Mouse (Mus musculus) left cerebral cortex, adult 2 months (tissue): Measurements from ENCODE around the gene Mif4gd. TPM values are rescaled to one million over a fixed set of nuclear protein-coding genes. Genes with fewer than 3 reads are reported as not detected.
A peak's percentile ranks its signal among the peaks of the same experiment; 100 is the strongest.

ENCODE experiments used
- DNase-seq, 2 experiments: peaks; one replicate each; pipeline ENCODE4 v3.0.0; 2021 to 2022; ENCODE audit warnings: low spot score in 2 of 2, mixed read lengths in 1 of 2; ENCODE audit errors: extremely low spot score in 1 of 2
- H3K27ac ChIP-seq: fragments of 200-600 bp; 2 replicates; pipeline ENCODE4 v1.8.1; 2022
- H3K4me3 ChIP-seq: fragments of 200-600 bp; 2 replicates; pipeline ENCODE4 v1.8.1; 2022
- CTCF ChIP-seq: fragments of 200-600 bp; IDR thresholded peaks from 2 replicates; pipeline ENCODE4 v1.8.1; 2022; ENCODE audit warnings: antibody characterized with exemption, mild to moderate bottlenecking, moderate library complexity
- intact Hi-C: fragments of 180-260 bp; cut with DNase I; formaldehyde crosslinking; loops from one replicate; pipeline ENCODE4 v1.15.1; 2025
- total RNA-seq, 2 experiments: library from RNA; stranded (reverse); gene quantifications; 2 replicates each; pipeline ENCODE4 v1.2.3; 2021

The Mif4gd gene
- total RNA-seq, 2 experiments from 2014 or later: 15.6 to 16.0 TPM

- H3K27ac ChIP-seq: no peak overlapping the region
- H3K4me3 ChIP-seq: no peak overlapping the region
- TF ChIP-seq CTCF: no peak
- DNase-seq: no peak
- intact Hi-C loops: no loop called here
These were observed 24.8 kb downstream of the Mif4gd start for GRCm38 (mm10) chr11:115587984-115588383.

- no peak overlapping the region for H3K27ac ChIP-seq
- no peak for TF ChIP-seq CTCF
- H3K4me3 ChIP-seq: no peak overlapping the region
- DNase-seq: no peak
- intact Hi-C loops: no loop called here
These were observed 26.4 kb downstream of the Mif4gd start for GRCm38 (mm10) chr11:115586403-115586802.

GRCm38 (mm10) chr11:115585573-115586100 is 27.1 kb downstream of the Mif4gd start:
- no peak for DNase-seq
- no peak for TF ChIP-seq CTCF
- intact Hi-C loops: no loop called here
- no peak overlapping the region for H3K27ac ChIP-seq
- H3K4me3 ChIP-seq: no peak overlapping the region

GRCm38 (mm10) chr11:115584376-115585073 is 28.2 kb downstream of the Mif4gd start:
- H3K4me3 ChIP-seq: no peak overlapping the region
- DNase-seq: no peak
- no peak overlapping the region for H3K27ac ChIP-seq
- intact Hi-C loops: no loop called here
- no peak for TF ChIP-seq CTCF

DNA sequence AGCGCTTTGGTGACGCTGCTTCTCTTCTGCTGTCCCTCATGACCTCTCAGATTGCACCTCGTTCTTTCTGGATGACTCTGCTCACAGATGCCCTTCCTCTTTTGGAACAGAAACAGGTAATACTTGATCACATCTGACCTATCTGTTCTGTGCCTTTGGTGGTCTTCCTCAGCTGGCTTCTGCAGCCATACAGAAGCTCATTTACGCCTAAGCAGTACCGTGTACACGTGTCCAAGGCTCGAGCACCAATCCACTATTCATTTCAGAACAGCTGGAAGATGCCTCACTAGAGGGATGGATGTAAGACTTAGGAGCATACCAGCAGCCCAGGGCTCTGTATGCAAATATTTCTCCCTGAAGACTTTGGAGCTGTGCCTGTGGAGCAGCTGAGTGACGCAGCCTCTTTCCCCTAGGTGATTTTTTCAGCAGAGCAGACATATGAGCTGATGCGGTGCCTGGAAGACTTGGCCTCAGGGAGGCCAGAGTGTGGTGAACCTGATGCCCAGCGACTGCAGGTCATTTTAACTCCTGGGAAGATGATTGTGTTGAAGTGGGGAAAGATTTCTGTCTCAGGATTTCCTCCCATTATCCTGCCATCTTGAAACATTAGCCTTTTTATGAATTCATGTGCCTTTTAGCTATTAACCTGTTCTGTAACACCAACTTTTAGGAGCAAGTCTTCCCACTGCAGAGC is 29.7 kb downstream of the Mif4gd start:
- no peak overlapping the region for H3K4me3 ChIP-seq
- no peak overlapping the region for H3K27ac ChIP-seq
- no peak for TF ChIP-seq CTCF
- intact Hi-C loops: no loop called here
- no peak for DNase-seq

DNA sequence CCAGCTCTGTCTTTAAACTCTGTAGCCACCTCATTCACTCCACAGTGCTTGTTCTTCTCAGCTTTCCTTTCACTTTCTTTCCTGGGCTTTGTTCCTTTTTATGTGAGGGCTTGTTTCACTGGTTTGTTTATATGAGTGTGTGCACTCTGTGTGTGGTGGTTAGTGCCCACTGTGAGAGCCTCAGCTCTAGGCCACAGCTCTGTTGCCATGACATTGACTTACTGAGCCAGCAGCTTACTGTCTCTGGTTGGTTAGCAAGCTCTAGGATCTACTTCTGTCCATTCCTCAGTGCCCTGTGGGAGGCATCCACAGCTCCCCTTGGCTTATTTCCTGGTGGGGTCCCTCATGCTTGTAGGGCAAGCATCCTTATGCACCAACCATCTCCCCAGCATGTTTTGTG is 33.7 kb downstream of the Mif4gd start:
- intact Hi-C loops: no loop called here
- no peak for TF ChIP-seq CTCF
- DNase-seq: no peak

GRCm38 (mm10) chr11:115564961-115565360 is 47.8 kb downstream of the Mif4gd start:
- Histone ChIP-seq H3K27ac (no peak overlapping the region), H3K4me3 (peak overlapping the region; percentile 74)
- no peak for TF ChIP-seq CTCF
- intact Hi-C loops: loop anchor here (2.0 kb wide), 1 partner anchor 52 kb away; no protein-coding TSS in a partner anchor
- DNase-seq: no peak

More for the DNA sequence above, 33.7 kb downstream of the Mif4gd start:
- no peak overlapping the region for H3K4me3 ChIP-seq
- H3K27ac ChIP-seq: no peak overlapping the region

GRCm38 (mm10) chr11:115564064-115564809 is 48.5 kb downstream of the Mif4gd start, which contains the start of gene Nup85:
Gene Nup85, plus strand, starts transcription at chr11:115564434.
- intact Hi-C loops: loop anchor here (2.0 kb wide), 1 partner anchor 51 kb away; no protein-coding TSS in a partner anchor
- peak; percentile 97 for DNase-seq
- no peak; the same call in 1 of the 2 replicates for TF ChIP-seq CTCF
- peak within 1 kb of the TSS; percentile 99 for H3K27ac ChIP-seq
- peak within 1 kb of the TSS; percentile 74 for H3K4me3 ChIP-seq

DNA sequence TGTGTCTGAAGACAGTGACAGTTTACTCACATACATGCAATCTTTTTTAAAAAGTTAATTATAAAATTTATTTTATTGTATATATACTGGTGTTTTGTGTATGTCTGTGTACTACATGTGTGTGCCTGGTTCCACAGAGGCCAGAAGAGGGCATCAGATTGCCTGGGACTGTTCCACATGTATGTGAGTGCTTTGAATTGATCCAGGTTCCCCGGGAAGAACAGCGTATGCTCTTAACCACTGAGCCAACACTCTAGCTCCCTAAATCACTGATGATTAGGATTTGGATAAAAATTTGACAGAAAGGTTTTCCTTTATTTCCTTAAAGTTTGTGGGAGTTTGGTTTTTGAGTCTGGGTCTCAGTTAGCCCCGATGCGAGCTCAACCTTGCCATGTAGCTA is 49.4 kb downstream of the Mif4gd start:
- TF ChIP-seq CTCF: peak; percentile 2; the same call in 1 of the 2 replicates
- Histone ChIP-seq H3K27ac (peak overlapping the region; percentile 99), H3K4me3 (peak overlapping the region; percentile 74)
- intact Hi-C loops: no loop called here
- no peak for DNase-seq

Other genes with a start within 250 kb of the Mif4gd start
- gene Hid1, start 245.2 kb downstream of the Mif4gd start, total RNA-seq: 100 to 1,000 TPM; 117 to 121 TPM
- gene Cdr2l, start 231.1 kb downstream of the Mif4gd start, total RNA-seq: 10 to 100 TPM; 25.0 to 26.4 TPM
- 100 to 1,000 TPM; 113 to 118 TPM for gene Mrpl58, start 209.2 kb downstream of the Mif4gd start, total RNA-seq
- 100 to 1,000 TPM; 436 to 465 TPM for gene Atp5h, start 193.0 kb downstream of the Mif4gd start, total RNA-seq
- 10 to 100 TPM; 72.4 to 76.2 TPM for gene Kctd2, start 192.8 kb downstream of the Mif4gd start, total RNA-seq
- gene Trim80, start 172.4 kb downstream of the Mif4gd start, total RNA-seq: under 1 TPM in 1 of 2 experiments, not detected in 1; 0.16 TPM
- gene Slc16a5, start 150.5 kb downstream of the Mif4gd start, total RNA-seq: not detected
- gene Armc7, start 137.3 kb downstream of the Mif4gd start, total RNA-seq: 10 to 100 TPM; 11.9 to 18.0 TPM
- gene Nt5c, start 121.1 kb downstream of the Mif4gd start, total RNA-seq: 10 to 100 TPM; 57.6 to 67.2 TPM
- 100 to 1,000 TPM; 158 to 161 TPM for gene Jpt1, start 98.6 kb downstream of the Mif4gd start, total RNA-seq
- 100 to 1,000 TPM; 274 TPM for gene Sumo2, start 76.7 kb downstream of the Mif4gd start, total RNA-seq
- 10 to 100 TPM; 48.3 to 52.7 TPM for gene Nup85, start 48.5 kb downstream of the Mif4gd start, total RNA-seq
- gene Mrps7, start 9.0 kb downstream of the Mif4gd start, total RNA-seq: 10 to 100 TPM; 51.5 to 51.7 TPM
- 10 to 100 TPM; 83.9 to 95.1 TPM for gene Gga3, start 8.9 kb downstream of the Mif4gd start, total RNA-seq
- 10 to 100 TPM; 57.2 to 59.5 TPM for gene Slc25a19, start 15.3 kb upstream of the Mif4gd start, total RNA-seq
- 100 to 1,000 TPM; 186 to 196 TPM for gene Grb2, start 95.6 kb upstream of the Mif4gd start, total RNA-seq
- 10 to 100 TPM; 62.3 to 62.7 TPM for gene Tmem94, start 152.5 kb upstream of the Mif4gd start, total RNA-seq
- gene Caskin2, start 200.7 kb upstream of the Mif4gd start, total RNA-seq: 10 to 100 TPM; 18.1 to 18.8 TPM
- gene Tsen54, start 201.8 kb upstream of the Mif4gd start, total RNA-seq: 10 to 100 TPM; 12.4 to 14.2 TPM
- 1 to 10 TPM; 2.3 to 3.6 TPM for gene Llgl2, start 211.1 kb upstream of the Mif4gd start, total RNA-seq
- under 1 TPM; 0.36 to 0.79 TPM for gene Myo15b, start 245.4 kb upstream of the Mif4gd start, total RNA-seq